Mouse (Mus musculus): ENCODE data around the gene Wdr83.

DNA sequence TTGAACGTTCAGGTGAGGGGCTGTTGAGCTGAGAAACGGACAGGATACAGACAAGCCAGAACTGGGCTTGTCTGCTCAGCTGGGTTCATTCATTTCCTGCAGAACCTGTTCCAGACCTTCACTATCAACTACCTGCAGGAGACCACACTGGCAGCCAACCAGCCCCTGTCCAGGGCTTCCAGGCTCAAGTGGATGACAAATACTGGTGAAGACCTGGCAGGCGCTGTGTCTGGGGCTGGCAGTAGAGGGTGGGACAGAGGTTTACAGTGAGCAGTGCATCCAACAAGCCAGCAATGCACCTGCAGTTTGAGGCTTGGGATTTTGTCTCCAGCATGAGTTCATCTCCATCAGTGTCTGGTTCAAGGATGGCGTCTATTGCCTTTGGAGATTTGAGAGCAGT, 15.7 kb upstream of the Wdr83 start:
- no peak for TF ChIP-seq CTCF (conservative IDR thresholded peaks at IDR 0.05; ENCODE audit: low read length)
- no peak for TF ChIP-seq POU5F1 (IDR thresholded peaks at IDR 0.05; ENCODE audit: borderline replicate concordance, low read length)
- no peak for TF ChIP-seq NANOG (IDR thresholded peaks at IDR 0.05; ENCODE audit: borderline replicate concordance, low read length)
